Mouse (Mus musculus) heart, embryonic 16.5 days (tissue): ENCODE measurements at regions not wholly inside any gene's neighbourhood (a gene's known extent, or its start where the extent isn't known, plus 50 kb on each side); places are given as distances from the start of the nearest gene placed in this dataset.
A peak's percentile ranks its signal among the peaks of the same experiment; 100 is the strongest.

Source experiments
- ATAC-seq: fragments of 200-750 bp; cut with Nextera tagmentation; replicated peaks from 2 replicates; pipeline ENCODE4 v1.8.0; 2017; ENCODE audit warnings: moderate number of reproducible peaks; ENCODE audit not compliant: insufficient read depth, low FRiP score; ENCODE audit errors: extremely low read depth
- H3K27ac ChIP-seq: fragments of 300-500 bp; sonication (generic); 2 replicates; pipeline ENCODE4 v1.5.1; 2014; ENCODE audit warnings: mild to moderate bottlenecking, low read length, control low read depth, moderate library complexity
- H3K27me3 ChIP-seq: fragments of 300-500 bp; sonication (generic); 2 replicates; pipeline ENCODE4 v1.6.1; 2014; ENCODE audit warnings: low read length, mixed read lengths; ENCODE audit not compliant: control insufficient read depth, insufficient read depth
- H3K36me3 ChIP-seq: fragments of 300-500 bp; sonication (generic); 2 replicates; pipeline ENCODE4 v1.6.1; 2014; ENCODE audit not compliant: control insufficient read depth, insufficient read depth
- H3K4me1 ChIP-seq: fragments of 300-500 bp; sonication (generic); 2 replicates; pipeline ENCODE4 v1.6.1; 2014; ENCODE audit warnings: low read length, mixed read lengths; ENCODE audit not compliant: control insufficient read depth, insufficient read depth
- H3K4me2 ChIP-seq: fragments of 300-500 bp; sonication (generic); 2 replicates; pipeline ENCODE4 v1.6.1; 2014; ENCODE audit warnings: low read depth, mild to moderate bottlenecking, control low read depth, low read length
- H3K4me3 ChIP-seq: fragments of 300-500 bp; sonication (generic); 2 replicates; pipeline ENCODE4 v1.5.1; 2014; ENCODE audit warnings: mild to moderate bottlenecking, control low read depth, low read length
- H3K9ac ChIP-seq: fragments of 300-500 bp; sonication (generic); 2 replicates; pipeline ENCODE4 v1.6.1; 2014; ENCODE audit warnings: low read length, control low read depth
- H3K9me3 ChIP-seq: fragments of 300-500 bp; sonication (generic); replicated peaks from 2 replicates; pipeline ENCODE4 v1.6.1; 2016; ENCODE audit warnings: low read length; ENCODE audit not compliant: control insufficient read depth
- WGBS: fragments of 180-500 bp; shearing (Covaris S2); extraction: QIAGEN DNeasy Blood & Tissue Kit; methylation state at CpG from one replicate; pipeline ENCODE4 v1.1.7; 2014; 5-methylcytosine and 5-hydroxymethylcytosine counted together

- ATAC-seq, result no peak
- Histone ChIP-seq H3K27me3 (no peaks in the 10 kb centered on the region), H3K36me3 (no peaks in the 10 kb centered on the region), H3K9ac (no peak overlapping the region), H3K4me2 (no peak overlapping the region), H3K4me1 (no peaks in the 10 kb centered on the region), H3K9me3 (no peaks in the 10 kb centered on the region), H3K4me3 (no peak overlapping the region), H3K27ac (no peak overlapping the region)
- 70% methylated on average over 3 of the region's 3 CpGs for WGBS
Observed at GRCm38 (mm10) chr6:6397997-6398396, 180.5 kb downstream of the Sem1 start.

DNA sequence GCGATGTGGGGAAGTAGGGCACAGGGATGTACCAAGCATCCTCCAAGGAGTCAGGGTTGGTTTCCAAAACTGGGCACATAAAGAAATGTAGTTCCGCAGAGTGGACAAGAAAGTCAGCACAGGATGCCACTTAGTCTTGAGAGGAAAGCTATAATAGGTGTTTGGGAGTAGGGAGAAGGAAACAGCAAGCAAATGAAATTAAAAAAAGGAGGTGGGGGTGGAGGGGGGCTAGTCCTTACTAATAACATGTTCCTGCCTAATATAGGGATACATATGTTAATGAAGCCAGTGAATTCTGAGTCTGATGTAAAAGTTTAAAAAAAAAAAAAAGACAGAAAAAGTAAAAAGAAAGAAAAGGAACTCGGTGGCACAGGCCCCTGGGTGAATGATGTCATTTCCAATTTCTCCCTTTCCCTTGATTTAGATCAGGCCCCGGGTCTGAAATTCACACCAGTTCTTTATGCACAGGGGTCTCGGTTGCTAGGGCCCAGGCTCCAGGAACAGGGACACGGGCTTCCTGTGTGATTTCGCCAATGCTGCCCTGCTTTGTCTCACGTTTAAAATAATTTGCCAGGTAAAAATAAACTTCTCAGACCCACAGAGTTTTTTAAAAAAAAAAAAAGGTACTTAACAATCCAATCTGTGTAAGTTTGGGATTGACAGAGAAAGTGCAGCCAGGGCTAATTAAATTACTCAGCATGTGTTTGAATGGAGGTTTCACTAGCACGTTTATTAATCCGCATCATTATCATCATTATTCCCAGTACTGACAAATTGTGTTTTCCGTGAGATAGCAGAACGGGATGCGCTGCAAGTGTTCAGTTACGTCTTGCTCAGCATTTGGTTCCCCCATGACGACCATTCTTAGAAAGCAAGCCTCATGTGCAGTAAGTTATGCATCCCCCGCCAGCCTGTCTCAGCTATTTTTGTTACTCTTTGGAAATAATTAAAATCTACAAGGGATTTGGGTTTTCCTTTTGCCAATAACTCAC lies 172.8 kb upstream of the Slc25a13 start:
- Histone ChIP-seq H3K4me2 (no peak overlapping the region), H3K4me1 (no peaks in the 10 kb centered on the region), H3K27ac (no peak overlapping the region), H3K36me3 (no peaks in the 10 kb centered on the region), H3K4me3 (no peak overlapping the region), H3K9me3 (no peaks in the 10 kb centered on the region), H3K27me3 (no peaks in the 10 kb centered on the region), H3K9ac (no peak overlapping the region)
- ATAC-seq, result no peak
- 78% methylated on average over 16 of the region's 16 CpGs for WGBS

DNA sequence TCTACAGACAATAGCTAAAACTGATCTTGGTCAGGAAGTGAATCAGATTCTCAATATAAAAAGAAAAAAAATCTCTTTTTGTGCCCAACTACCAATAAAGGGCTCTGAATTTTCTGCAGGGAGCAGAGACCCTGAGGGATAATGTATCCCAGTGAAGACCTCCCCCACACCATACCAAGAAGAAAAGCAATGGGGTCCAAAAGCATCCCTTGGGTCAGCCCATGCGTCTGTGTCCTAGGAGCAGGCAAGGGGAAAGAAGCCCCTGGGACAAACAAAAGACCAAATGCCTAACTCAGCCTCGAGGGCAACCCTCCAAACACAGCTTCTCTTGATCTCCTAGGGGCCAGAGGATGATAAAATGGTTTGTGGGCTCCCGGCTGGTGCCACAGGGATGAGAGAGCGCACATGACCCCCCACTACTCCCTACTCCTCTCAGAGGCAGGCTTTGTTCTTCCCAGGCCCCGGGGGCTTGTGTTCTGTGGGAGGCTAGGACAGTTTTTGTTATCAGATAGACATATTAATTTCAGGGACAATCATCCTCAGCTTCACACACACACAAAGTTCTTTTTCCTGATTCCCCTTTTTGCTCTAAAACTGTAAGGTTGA lies 172.0 kb upstream of the Slc25a13 start:
- no peak overlapping the region for H3K9ac ChIP-seq
- no peak overlapping the region for H3K27ac ChIP-seq
- ATAC-seq, result no peak
- no peaks in the 10 kb centered on the region for H3K27me3 ChIP-seq
- WGBS, result 53% methylated on average over 5 of the region's 5 CpGs
- H3K36me3 ChIP-seq, result no peaks in the 10 kb centered on the region
- H3K4me1 ChIP-seq, result no peaks in the 10 kb centered on the region
- H3K4me2 ChIP-seq, result no peak overlapping the region
- no peaks in the 10 kb centered on the region for H3K9me3 ChIP-seq
- H3K4me3 ChIP-seq, result no peak overlapping the region

GRCm38 (mm10) chr6:6387571-6387970 lies 170.6 kb upstream of the Slc25a13 start:
- WGBS, result 70% methylated on average over 5 of the region's 5 CpGs
- no peak overlapping the region for H3K27ac ChIP-seq
- H3K4me3 ChIP-seq, result no peak overlapping the region
- H3K36me3 ChIP-seq, result no peaks in the 10 kb centered on the region
- no peaks in the 10 kb centered on the region for H3K27me3 ChIP-seq
- no peak overlapping the region for H3K9ac ChIP-seq
- H3K4me2 ChIP-seq, result no peak overlapping the region
- no peaks in the 10 kb centered on the region for H3K9me3 ChIP-seq
- ATAC-seq, result no peak
- H3K4me1 ChIP-seq, result no peaks in the 10 kb centered on the region

DNA sequence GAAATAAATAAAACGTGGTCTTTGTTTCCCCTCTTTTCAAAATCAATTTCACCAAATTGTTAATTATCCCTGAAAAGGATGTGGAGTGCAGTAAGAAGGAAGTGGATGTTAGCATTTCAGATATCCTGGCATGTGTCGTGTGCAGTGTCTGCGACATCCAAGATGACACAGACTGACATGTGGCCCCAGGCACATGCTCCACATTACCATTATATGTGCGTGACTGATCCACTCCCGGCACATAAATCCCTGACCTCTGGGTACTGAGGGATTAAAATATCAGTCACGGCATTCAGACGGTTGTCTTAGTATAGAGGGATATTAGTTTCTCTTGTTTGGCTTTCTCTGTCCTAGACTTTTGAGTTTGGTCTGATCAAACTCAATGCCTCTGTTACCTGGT lies 168.0 kb upstream of the Slc25a13 start:
- WGBS, result 80% methylated on average over 7 of the region's 7 CpGs
- Histone ChIP-seq H3K9ac (no peak overlapping the region), H3K4me2 (no peak overlapping the region), H3K36me3 (no peaks in the 10 kb centered on the region), H3K27ac (no peak overlapping the region), H3K27me3 (no peaks in the 10 kb centered on the region), H3K4me1 (no peaks in the 10 kb centered on the region), H3K9me3 (no peaks in the 10 kb centered on the region), H3K4me3 (no peak overlapping the region)
- ATAC-seq, result no peak

GRCm38 (mm10) chr6:6384441-6384840 lies 167.5 kb upstream of the Slc25a13 start:
- Histone ChIP-seq H3K9ac (no peak overlapping the region), H3K4me2 (no peak overlapping the region), H3K4me1 (no peaks in the 10 kb centered on the region), H3K27me3 (no peaks in the 10 kb centered on the region), H3K27ac (no peak overlapping the region), H3K4me3 (no peak overlapping the region), H3K36me3 (no peaks in the 10 kb centered on the region), H3K9me3 (no peaks in the 10 kb centered on the region)
- 76% methylated on average over 6 of the region's 6 CpGs for WGBS
- no peak for ATAC-seq

- Histone ChIP-seq H3K27ac (no peak overlapping the region), H3K9ac (no peak overlapping the region), H3K4me2 (no peak overlapping the region), H3K27me3 (no peaks in the 10 kb centered on the region), H3K9me3 (no peaks in the 10 kb centered on the region), H3K36me3 (no peaks in the 10 kb centered on the region), H3K4me1 (peaks cover 6% of the 10 kb centered on the region; the same call in 1 of the 2 replicates), H3K4me3 (no peak overlapping the region)
- no peak for ATAC-seq
- WGBS, result 76% methylated on average over 3 of the region's 3 CpGs
Observed at GRCm38 (mm10) chr6:6372421-6372820, 155.4 kb upstream of the Slc25a13 start.

DNA sequence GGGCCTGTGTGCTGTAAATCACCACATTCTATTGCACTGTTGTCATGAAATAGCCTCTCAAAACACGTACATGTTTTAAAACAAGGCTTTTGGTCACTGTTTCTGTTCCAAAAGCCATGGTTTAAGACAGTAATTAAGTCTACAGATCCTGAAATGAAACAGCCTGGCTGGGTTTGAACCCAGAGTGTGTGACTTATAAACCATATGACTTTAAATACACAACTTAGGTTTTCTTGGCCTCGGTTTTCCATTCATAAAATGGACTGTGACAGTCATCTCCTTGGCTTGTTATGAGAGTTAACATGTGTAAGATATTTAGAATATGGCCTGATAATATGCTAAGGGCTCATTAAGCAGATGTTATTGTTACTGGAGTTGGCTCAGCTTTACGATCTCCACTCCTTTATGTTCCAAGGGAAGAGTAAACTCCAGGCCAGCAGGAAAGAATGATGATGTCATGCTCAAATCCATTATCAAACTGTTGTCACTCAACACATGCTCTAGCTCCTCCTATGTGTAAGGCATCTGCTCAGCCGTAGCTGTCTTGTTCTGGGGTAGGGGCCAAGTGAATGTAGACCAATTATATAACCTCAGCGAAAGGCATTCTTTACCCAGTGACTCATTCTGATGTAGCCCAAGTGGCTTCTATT lies 154.6 kb upstream of the Slc25a13 start:
- Histone ChIP-seq H3K4me1 (peaks cover 6% of the 10 kb centered on the region; the same call in 1 of the 2 replicates), H3K36me3 (no peaks in the 10 kb centered on the region), H3K27me3 (no peaks in the 10 kb centered on the region), H3K4me3 (no peak overlapping the region), H3K9me3 (no peaks in the 10 kb centered on the region), H3K27ac (peak overlapping the region; percentile 42), H3K9ac (no peak overlapping the region), H3K4me2 (peak overlapping the region; percentile 34; the same call in 1 of the 2 replicates)
- WGBS, result 27% methylated on average over 5 of the region's 5 CpGs
- peak; percentile 97 for ATAC-seq

- Histone ChIP-seq H3K36me3 (no peaks in the 10 kb centered on the region), H3K4me3 (no peak overlapping the region), H3K4me1 (peaks cover 8% of the 10 kb centered on the region; the same call in 1 of the 2 replicates), H3K4me2 (no peak overlapping the region), H3K27ac (no peak overlapping the region), H3K27me3 (no peaks in the 10 kb centered on the region), H3K9me3 (no peaks in the 10 kb centered on the region), H3K9ac (no peak overlapping the region)
- no peak for ATAC-seq
- 51% methylated on average over 4 of the region's 4 CpGs for WGBS
Observed at GRCm38 (mm10) chr6:6364037-6364436, 147.1 kb upstream of the Slc25a13 start.
